Mouse (Mus musculus) bone marrow, adult 2 months (tissue): ENCODE data around the gene AC134908.4.

Experiments used
- CTCF ChIP-seq: fragments of 200-500 bp; IDR thresholded peaks from 2 replicates; pipeline ENCODE4 v1.5.1; 2011; ENCODE audit warnings: low read length, control low read depth; ENCODE audit not compliant: control insufficient read depth, insufficient read depth
- POLR2A ChIP-seq: fragments of 200-500 bp; IDR thresholded peaks from 2 replicates; pipeline ENCODE4 v1.6.1; 2011; ENCODE audit warnings: low read depth, mild to moderate bottlenecking, control low read depth, low read length, borderline replicate concordance; ENCODE audit not compliant: control insufficient read depth

DNA sequence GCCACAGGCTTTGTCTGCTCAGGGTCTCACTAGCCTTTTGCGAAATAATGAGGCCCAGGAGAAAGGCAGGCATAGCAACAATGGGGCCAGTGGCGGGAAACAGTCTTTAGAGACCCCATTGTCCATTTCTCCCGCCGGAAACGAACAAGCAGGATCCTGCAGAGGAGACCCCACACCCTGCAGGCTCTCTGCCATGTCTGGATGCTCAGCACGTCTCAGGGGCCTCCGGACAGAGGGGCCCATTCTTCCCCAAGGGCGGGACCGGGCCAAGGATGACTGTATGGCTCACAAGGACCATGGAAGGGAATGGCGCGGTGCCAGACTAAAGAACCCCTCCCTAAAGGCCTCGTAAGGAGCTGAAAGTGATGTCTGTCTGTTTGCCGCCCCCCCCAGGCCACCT is 1.3 kb downstream of the AC134908.4 start:
- TF ChIP-seq CTCF (no peak), POLR2A (no peak)
